Mouse (Mus musculus): ENCODE data around the gene Xpnpep1. TPM values are rescaled to one million over a fixed set of nuclear protein-coding genes. Genes with fewer than 3 reads are reported as not detected.

Xpnpep1 gene
- total and polyA plus RNA-seq, 3 experiments, result 49.8 to 70.1 (median 59.8) TPM

- Histone ChIP-seq H3K9ac (ENCODE audit: low read depth, low read length) (no peak overlapping the region), H3K4me3 (no peak overlapping the region), H3K36me3 (ENCODE audit: control insufficient read depth, insufficient read depth, low read length) (no peaks in the 10 kb centered on the region), H3K27me3 (ENCODE audit: control insufficient read depth, insufficient read depth, low read length) (no peaks in the 10 kb centered on the region), H3K79me2 (replicated peaks; ENCODE audit: control insufficient read depth, insufficient read depth, low read length) (peaks cover 6% of the 10 kb centered on the region), H3K4me1 (ENCODE audit: control insufficient read depth, insufficient read depth, low read length) (peaks cover 1% of the 10 kb centered on the region), H3K27ac (no peak overlapping the region)
- no peak for DNase-seq
- WGBS, result 85% methylated on average over 12 of the region's 12 CpGs
- intact Hi-C loops (cut with DNase I), result no loop called here
- TF ChIP-seq CTCF (IDR thresholded peaks at IDR 0.05), result no peak
Observed at GRCm38 (mm10) chr19:53028216-53028615, 11.8 kb downstream of the Xpnpep1 start.

- Histone ChIP-seq H3K36me3 (ENCODE audit: control insufficient read depth, insufficient read depth, low read length) (no peaks in the 10 kb centered on the region), H3K79me2 (replicated peaks; ENCODE audit: control insufficient read depth, insufficient read depth, low read length) (peaks cover 4% of the 10 kb centered on the region; the same call in 1 of the 2 replicates), H3K27me3 (ENCODE audit: control insufficient read depth, insufficient read depth, low read length) (no peaks in the 10 kb centered on the region), H3K9ac (ENCODE audit: low read depth, low read length) (no peak overlapping the region), H3K4me3 (no peak overlapping the region), H3K27ac (no peak overlapping the region), H3K4me1 (ENCODE audit: control insufficient read depth, insufficient read depth, low read length) (peaks cover 12% of the 10 kb centered on the region)
- TF ChIP-seq POLR2A (IDR thresholded peaks at IDR 0.05; ENCODE audit: insufficient read depth, low read depth, low read length), result no peak
- no peak for TF ChIP-seq CTCF (IDR thresholded peaks at IDR 0.05)
- TF ChIP-seq EP300 (IDR thresholded peaks at IDR 0.05; ENCODE audit: insufficient read depth, low read depth, low read length), result no peak
- intact Hi-C loops (cut with DNase I), result loop anchor here (5.0 kb wide), 1 partner anchor 104 kb away; no protein-coding TSS in a partner anchor
- DNase-seq, result peak in 1 of 2 experiments; percentile 20
- 63% methylated on average over 10 of the region's 10 CpGs for WGBS
Observed at GRCm38 (mm10) chr19:53023189-53023588, 16.8 kb downstream of the Xpnpep1 start.

- H3K36me3 ChIP-seq (ENCODE audit: control insufficient read depth, insufficient read depth, low read length), result no peaks in the 10 kb centered on the region
- H3K79me2 ChIP-seq (replicated peaks; ENCODE audit: control insufficient read depth, insufficient read depth, low read length), result peaks cover 4% of the 10 kb centered on the region; the same call in 1 of the 2 replicates
- H3K27ac ChIP-seq, result peak overlapping the region; percentile 12; the same call in 1 of the 2 replicates
- peaks cover 16% of the 10 kb centered on the region for H3K4me1 ChIP-seq (ENCODE audit: control insufficient read depth, insufficient read depth, low read length)
- H3K9ac ChIP-seq (ENCODE audit: low read depth, low read length), result no peak overlapping the region
- intact Hi-C loops (cut with DNase I), result loop anchor here (5.0 kb wide), 1 partner anchor 105 kb away; no protein-coding TSS in a partner anchor
- H3K4me3 ChIP-seq, result no peak overlapping the region
- no peak for DNase-seq
- no peaks in the 10 kb centered on the region for H3K27me3 ChIP-seq (ENCODE audit: control insufficient read depth, insufficient read depth, low read length)
- 53% methylated on average over 8 of the region's 8 CpGs for WGBS
- TF ChIP-seq EP300 (IDR thresholded peaks at IDR 0.05; ENCODE audit: insufficient read depth, low read depth, low read length), result no peak
- TF ChIP-seq CTCF (IDR thresholded peaks at IDR 0.05), result no peak
- no peak for TF ChIP-seq POLR2A (IDR thresholded peaks at IDR 0.05; ENCODE audit: insufficient read depth, low read depth, low read length)
Observed at GRCm38 (mm10) chr19:53022037-53022614, 17.9 kb downstream of the Xpnpep1 start.

GRCm38 (mm10) chr19:53021537-53021936, 18.5 kb downstream of the Xpnpep1 start:
- no peak overlapping the region for H3K27ac ChIP-seq
- DNase-seq, result peak in 1 of 2 experiments; percentile 17
- H3K9ac ChIP-seq (ENCODE audit: low read depth, low read length), result no peak overlapping the region
- H3K4me1 ChIP-seq (ENCODE audit: control insufficient read depth, insufficient read depth, low read length), result peaks cover 16% of the 10 kb centered on the region
- no peak for TF ChIP-seq EP300 (IDR thresholded peaks at IDR 0.05; ENCODE audit: insufficient read depth, low read depth, low read length)
- TF ChIP-seq POLR2A (IDR thresholded peaks at IDR 0.05; ENCODE audit: insufficient read depth, low read depth, low read length), result no peak
- TF ChIP-seq CTCF (IDR thresholded peaks at IDR 0.05), result no peak
- WGBS, result 76% methylated on average over 10 of the region's 10 CpGs
- H3K36me3 ChIP-seq (ENCODE audit: control insufficient read depth, insufficient read depth, low read length), result no peaks in the 10 kb centered on the region
- no peak overlapping the region for H3K4me3 ChIP-seq
- H3K27me3 ChIP-seq (ENCODE audit: control insufficient read depth, insufficient read depth, low read length), result no peaks in the 10 kb centered on the region
- H3K79me2 ChIP-seq (replicated peaks; ENCODE audit: control insufficient read depth, insufficient read depth, low read length), result 0 out of 2 replicates have a peak, but pooled peaks cover 2% of the 10 kb centered on the region
- intact Hi-C loops (cut with DNase I), result loop anchor here (2.0 to 5.0 kb wide), 2 partner anchors 15 to 106 kb away; no protein-coding TSS in a partner anchor

GRCm38 (mm10) chr19:53019716-53020463, 20.1 kb downstream of the Xpnpep1 start:
- TF ChIP-seq POLR2A (IDR thresholded peaks at IDR 0.05; ENCODE audit: insufficient read depth, low read depth, low read length), result no peak
- peak; percentile 42; the same call in 1 of the 2 replicates for TF ChIP-seq EP300 (IDR thresholded peaks at IDR 0.05; ENCODE audit: insufficient read depth, low read depth, low read length)
- TF ChIP-seq CTCF (IDR thresholded peaks at IDR 0.05), result peak; percentile 76
- DNase-seq, result peak; percentile 63 to 67
- intact Hi-C loops (cut with DNase I), result loop anchor here (2.0 to 5.0 kb wide), 2 partner anchors 17 to 107 kb away; no protein-coding TSS in a partner anchor
- Histone ChIP-seq H3K27ac (peak overlapping the region; percentile 66), H3K4me3 (no peak overlapping the region), H3K27me3 (ENCODE audit: control insufficient read depth, insufficient read depth, low read length) (no peaks in the 10 kb centered on the region), H3K4me1 (ENCODE audit: control insufficient read depth, insufficient read depth, low read length) (peaks cover 16% of the 10 kb centered on the region), H3K9ac (ENCODE audit: low read depth, low read length) (no peak overlapping the region), H3K36me3 (ENCODE audit: control insufficient read depth, insufficient read depth, low read length) (no peaks in the 10 kb centered on the region), H3K79me2 (replicated peaks; ENCODE audit: control insufficient read depth, insufficient read depth, low read length) (no peaks in the 10 kb centered on the region)
- 41% methylated on average over 13 of the region's 13 CpGs for WGBS

GRCm38 (mm10) chr19:53017954-53018353, 22.1 kb downstream of the Xpnpep1 start:
- WGBS, result 64% methylated on average over 9 of the region's 9 CpGs
- Histone ChIP-seq H3K9ac (ENCODE audit: low read depth, low read length) (no peak overlapping the region), H3K36me3 (ENCODE audit: control insufficient read depth, insufficient read depth, low read length) (no peaks in the 10 kb centered on the region), H3K4me1 (ENCODE audit: control insufficient read depth, insufficient read depth, low read length) (peaks cover 17% of the 10 kb centered on the region), H3K27ac (peak overlapping the region; percentile 53), H3K79me2 (replicated peaks; ENCODE audit: control insufficient read depth, insufficient read depth, low read length) (no peaks in the 10 kb centered on the region), H3K27me3 (ENCODE audit: control insufficient read depth, insufficient read depth, low read length) (no peaks in the 10 kb centered on the region), H3K4me3 (no peak overlapping the region)
- TF ChIP-seq CTCF (IDR thresholded peaks at IDR 0.05), result no peak
- TF ChIP-seq POLR2A (IDR thresholded peaks at IDR 0.05; ENCODE audit: insufficient read depth, low read depth, low read length), result no peak
- no peak for TF ChIP-seq EP300 (IDR thresholded peaks at IDR 0.05; ENCODE audit: insufficient read depth, low read depth, low read length)
- peak; percentile 56 to 70 for DNase-seq
- intact Hi-C loops (cut with DNase I), result no loop called here
